Mouse (Mus musculus) CH12.LX (cell line): ENCODE data around the gene Rell1. TPM values are rescaled to one million over a fixed set of nuclear protein-coding genes. Genes with fewer than 3 reads are reported as not detected.

Source experiments
- DNase-seq: peaks from one replicate; pipeline ENCODE4 v3.0.0-alpha.2; 2013; ENCODE audit errors: extremely low read depth
- H3K27ac ChIP-seq: 2 replicates; pipeline ENCODE4 v1.5.1; 2012; ENCODE audit warnings: low read depth, mild to moderate bottlenecking, control low read depth, moderate library complexity; ENCODE audit not compliant: insufficient read depth
- H3K27me3 ChIP-seq: replicated peaks from 2 replicates; pipeline ENCODE3; 2012; ENCODE audit warnings: inconsistent platforms
- H3K36me3 ChIP-seq, 2 experiments: replicated peaks in 1 of 2; 2 replicates each; pipeline versions ENCODE3 to v1.6.1; 2012; ENCODE audit warnings: inconsistent platforms in 1 of 2, low read length in 1 of 2, mild to moderate bottlenecking in 1 of 2, mixed read lengths in 1 of 2, moderate library complexity in 1 of 2; ENCODE audit not compliant: control insufficient read depth in 1 of 2, insufficient read depth in 1 of 2
- H3K4me1 ChIP-seq, 2 experiments: 2 replicates each; pipeline ENCODE4 v1.6.1; 2012; ENCODE audit warnings: inconsistent platforms in 1 of 2, moderate library complexity in 1 of 2; ENCODE audit not compliant: insufficient read depth in 2 of 2, control insufficient read depth in 1 of 2
- H3K4me2 ChIP-seq: 2 replicates; pipeline ENCODE4 v1.6.1; 2012; ENCODE audit warnings: low read depth, mild to moderate bottlenecking, control low read depth; ENCODE audit not compliant: poor library complexity, insufficient read depth, severe bottlenecking
- H3K4me3 ChIP-seq, 3 experiments: fragments of 150-350 bp in 1 of 3; sonication (generic) in 1 of 3; replicated peaks in 1 of 3; 2 replicates each; pipeline versions ENCODE3 to v1.5.1; 2011 to 2012; ENCODE audit warnings: low read depth in 2 of 3, low read length in 2 of 3, mild to moderate bottlenecking in 2 of 3, moderate library complexity in 2 of 3, control low read depth in 1 of 3, improper control_type of control experiment in 1 of 3, inconsistent platforms in 1 of 3, mixed read lengths in 1 of 3; ENCODE audit not compliant: poor library complexity in 1 of 3
- H3K79me2 ChIP-seq: replicated peaks from 2 replicates; pipeline ENCODE4 v1.6.1; 2012; ENCODE audit warnings: mild to moderate bottlenecking, moderate library complexity; ENCODE audit not compliant: control insufficient read depth, poor library complexity, insufficient read depth, severe bottlenecking; ENCODE audit errors: extremely low read depth
- H3K9ac ChIP-seq: 2 replicates; pipeline ENCODE4 v1.6.1; 2012; ENCODE audit warnings: low read depth, mild to moderate bottlenecking, control low read depth, moderate library complexity; ENCODE audit not compliant: insufficient read depth
- H3K9me3 ChIP-seq: replicated peaks from 2 replicates; pipeline ENCODE3; 2012; ENCODE audit warnings: low read length, inconsistent platforms, mixed read lengths
- BHLHE40 ChIP-seq: IDR thresholded peaks from 2 replicates; pipeline ENCODE4 v1.6.1; 2011; ENCODE audit warnings: mild to moderate bottlenecking, low read depth, low read length, improper control_type of control experiment
- CHD2 ChIP-seq: IDR thresholded peaks from 2 replicates; pipeline ENCODE4 v1.6.1; 2011; ENCODE audit warnings: low read length, improper control_type of control experiment
- ETS1 ChIP-seq: conservative IDR thresholded peaks from 2 replicates; pipeline ENCODE4 v1.6.1; 2012; ENCODE audit warnings: low read depth, mild to moderate bottlenecking, inconsistent platforms, low read length, improper control_type of control experiment, moderate library complexity
- GABPA ChIP-seq: IDR thresholded peaks from 2 replicates; pipeline ENCODE4 v1.6.1; 2012; ENCODE audit warnings: low read depth, low read length, improper control_type of control experiment, inconsistent platforms; ENCODE audit not compliant: insufficient replicate concordance
- IRF4 ChIP-seq: IDR thresholded peaks from 2 replicates; pipeline ENCODE4 v1.6.1; 2014; ENCODE audit warnings: low read depth, mild to moderate bottlenecking, inconsistent platforms, low read length, improper control_type of control experiment
- JUN ChIP-seq: IDR thresholded peaks from 2 replicates; pipeline ENCODE4 v1.6.1; 2011; ENCODE audit warnings: low read depth, mild to moderate bottlenecking, low read length, improper control_type of control experiment, moderate library complexity; ENCODE audit not compliant: insufficient read depth
- JUND ChIP-seq: conservative IDR thresholded peaks from 2 replicates; pipeline ENCODE4 v1.6.1; 2011; ENCODE audit warnings: low read depth, low read length, improper control_type of control experiment
- MAFK ChIP-seq: IDR thresholded peaks from 2 replicates; pipeline ENCODE4 v1.6.1; 2011; ENCODE audit warnings: low read length, improper control_type of control experiment; ENCODE audit not compliant: insufficient replicate concordance
- MAX ChIP-seq: IDR thresholded peaks from 2 replicates; pipeline ENCODE4 v1.6.1; 2011; ENCODE audit warnings: low read length, improper control_type of control experiment
- MXI1 ChIP-seq: IDR thresholded peaks from 2 replicates; pipeline ENCODE4 v1.6.1; 2011; ENCODE audit warnings: mild to moderate bottlenecking, low read depth, low read length, improper control_type of control experiment
- MYC ChIP-seq: IDR thresholded peaks from 2 replicates; pipeline ENCODE4 v1.6.1; 2011; ENCODE audit warnings: low read depth, mild to moderate bottlenecking, improper control_type of control experiment, low read length
- NELFE ChIP-seq: IDR thresholded peaks from 2 replicates; pipeline ENCODE4 v1.6.1; 2011; ENCODE audit warnings: low read depth, low read length, improper control_type of control experiment
- NRF1 ChIP-seq: IDR thresholded peaks from 2 replicates; pipeline ENCODE4 v1.6.1; 2014; ENCODE audit warnings: low read depth, mild to moderate bottlenecking, inconsistent platforms, low read length, improper control_type of control experiment, moderate library complexity
- PAX5 ChIP-seq: IDR thresholded peaks from 2 replicates; pipeline ENCODE4 v1.6.1; 2012; ENCODE audit warnings: low read length, inconsistent platforms, mixed read lengths
- POLR2AphosphoS2 ChIP-seq: IDR thresholded peaks from 2 replicates; pipeline ENCODE4 v1.6.1; 2011; ENCODE audit warnings: low read depth, low read length, improper control_type of control experiment
- RCOR1 ChIP-seq: conservative IDR thresholded peaks from 2 replicates; pipeline ENCODE4 v1.6.1; 2012; ENCODE audit warnings: low read depth, mild to moderate bottlenecking, inconsistent platforms, low read length, improper control_type of control experiment
- SMC3 ChIP-seq: IDR thresholded peaks from 2 replicates; pipeline ENCODE4 v1.6.1; 2011; ENCODE audit warnings: low read depth, low read length, improper control_type of control experiment
- TBP ChIP-seq: conservative IDR thresholded peaks from 2 replicates; pipeline ENCODE4 v1.6.1; 2011; ENCODE audit warnings: low read depth, low read length, improper control_type of control experiment
- USF2 ChIP-seq: conservative IDR thresholded peaks from 2 replicates; pipeline ENCODE4 v1.6.1; 2011; ENCODE audit warnings: low read depth, low read length, improper control_type of control experiment
- ZKSCAN1 ChIP-seq: IDR thresholded peaks from 2 replicates; pipeline ENCODE4 v1.6.1; 2012; ENCODE audit warnings: low read depth, inconsistent platforms, low read length, improper control_type of control experiment, borderline replicate concordance
- dilution Hi-C: fragments of 300-500 bp; cut with MboI; formaldehyde crosslinking; loops from 2 replicates; pipeline ENCODE4 v1.14.3; 2020; ENCODE audit warnings: low sequenced_read_pairs; ENCODE audit not compliant: extremely low pct_unique_long_range_greater_than_20kb, extremely low pct_ligation_motif_present
- in situ Hi-C: fragments of 300-500 bp; cut with MboI; formaldehyde crosslinking; loops from 3 replicates; pipeline ENCODE4 v1.14.3; 2019; ENCODE audit warnings: low sequenced_read_pairs, low pct_ligation_motif_present, low pct_unique_long_range_greater_than_20kb, mixed read lengths
- polyA plus RNA-seq: library from polyadenylated mRNA; unstranded; fragments of >175 nt; gene quantifications from 2 replicates; pipeline ENCODE4 v1.2.1, GENCODE M21; 2012; ENCODE audit warnings: low read depth; ENCODE audit not compliant: insufficient read length
- total RNA-seq, 2 experiments: library from RNA; depleted of rRNA; stranded (reverse); fragments of 300-350 nt in 1 of 2; fragments of >200 nt in 1 of 2; gene quantifications; 2 replicates each; pipeline ENCODE4 v1.2.3; 2012 to 2014

Gene Rell1
- total and polyA plus RNA-seq, 3 experiments: 1.4 to 1.6 (median 1.5) TPM

DNA sequence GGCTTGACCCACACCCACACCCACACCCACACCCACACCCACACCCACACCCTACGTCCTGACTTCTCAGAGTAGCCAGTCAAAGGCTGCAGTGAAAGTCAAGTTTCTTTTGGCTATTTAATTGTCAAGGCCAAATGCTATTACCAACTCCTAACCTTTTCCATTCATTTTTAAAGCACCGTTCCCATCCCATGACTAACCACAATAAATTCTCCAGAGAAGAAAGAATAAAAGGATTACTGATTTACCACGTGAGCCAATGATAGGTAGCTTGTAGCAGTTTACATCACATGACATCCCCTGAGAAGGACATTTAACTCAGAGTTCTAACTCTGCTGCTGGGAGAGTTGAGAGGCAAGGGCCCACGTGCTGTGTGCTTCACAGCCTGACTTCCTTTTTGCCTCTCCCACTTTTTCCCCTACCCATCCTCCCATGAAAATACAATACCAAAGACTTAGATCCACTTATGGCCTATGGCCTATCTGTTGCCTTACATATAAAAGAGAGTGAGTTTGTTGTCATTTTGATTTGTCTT lies 37.8 kb downstream of the Rell1 start:
- no peak for DNase-seq
- no peak overlapping the region for H3K9ac ChIP-seq
- in situ Hi-C loops (no loop called here), dilution Hi-C loops (no loop called here)
- H3K9me3 ChIP-seq: no peaks in the 10 kb centered on the region
- no peak overlapping the region for H3K4me3 ChIP-seq
- TF ChIP-seq JUND: no peak
- TF ChIP-seq MXI1: no peak
- no peak for TF ChIP-seq USF2
- TF ChIP-seq IRF4: no peak
- no peak for TF ChIP-seq PAX5
- no peak for TF ChIP-seq MAX
- no peak for TF ChIP-seq JUN
- no peak for TF ChIP-seq SMC3
- no peak for TF ChIP-seq TBP
- H3K36me3 ChIP-seq: peaks cover 0 to 40% of the 10 kb centered on the region in 2 experiments
- no peaks in the 10 kb centered on the region for H3K27me3 ChIP-seq
- H3K27ac ChIP-seq: no peak overlapping the region
- H3K79me2 ChIP-seq: no peaks in the 10 kb centered on the region
- no peak overlapping the region for H3K4me2 ChIP-seq
- H3K4me1 ChIP-seq: peaks cover 0 to 5% of the 10 kb centered on the region in 2 experiments; a peak in 1 of 4 replicates

DNA sequence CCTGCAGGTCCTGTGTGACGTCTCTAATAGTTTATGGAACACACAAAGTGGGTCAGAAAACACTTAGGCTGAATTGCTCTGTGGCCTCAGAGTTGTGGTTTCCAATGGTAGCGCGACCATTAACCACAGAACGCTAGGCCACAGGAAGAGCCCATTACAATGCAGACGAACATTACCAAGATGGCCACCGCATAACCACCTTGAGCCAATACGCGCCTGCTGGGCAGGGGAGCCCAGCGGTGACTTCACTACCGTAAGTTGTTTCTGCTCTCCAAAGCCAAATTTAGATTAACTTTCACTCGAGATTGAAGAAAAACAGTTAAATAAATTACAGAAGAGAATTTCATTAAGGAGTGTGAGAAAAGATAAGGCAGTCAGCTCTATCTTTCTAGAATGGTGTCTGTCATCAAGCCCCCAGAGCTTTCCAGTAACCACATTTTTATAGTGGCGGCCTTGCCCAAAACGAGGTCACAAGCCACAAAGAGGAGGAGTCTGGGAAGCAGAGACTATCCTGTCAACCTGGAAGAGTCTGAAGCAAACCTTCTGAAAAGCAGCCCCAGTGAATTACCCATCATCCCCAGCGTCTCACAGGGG lies 43.6 kb downstream of the Rell1 start:
- Histone ChIP-seq H3K9ac (no peak overlapping the region), H3K4me1 (no peaks in the 10 kb centered on the region), H3K9me3 (no peaks in the 10 kb centered on the region), H3K79me2 (no peaks in the 10 kb centered on the region), H3K27me3 (no peaks in the 10 kb centered on the region), H3K4me2 (no peak overlapping the region), H3K4me3 (no peak overlapping the region), H3K27ac (no peak overlapping the region), H3K36me3 (peaks cover 2 to 37% of the 10 kb centered on the region in 2 experiments)
- in situ Hi-C loops: no loop called here
- no peak for TF ChIP-seq ZKSCAN1
- no peak for TF ChIP-seq RCOR1
- no peak for TF ChIP-seq PAX5
- TF ChIP-seq MAFK: no peak
- TF ChIP-seq GABPA: no peak
- TF ChIP-seq ETS1: no peak
- no peak for TF ChIP-seq NELFE
- TF ChIP-seq TBP: no peak
- TF ChIP-seq CHD2: no peak
- no peak for TF ChIP-seq NRF1
- no peak for TF ChIP-seq BHLHE40
- TF ChIP-seq MXI1: no peak
- no peak for TF ChIP-seq MYC
- TF ChIP-seq JUN: no peak
- no peak for TF ChIP-seq POLR2AphosphoS2
- no peak for DNase-seq
- dilution Hi-C loops: no loop called here
